Mouse (Mus musculus): ENCODE results near the gene 7530416G11Rik.

- TF ChIP-seq CTCF (IDR thresholded peaks at IDR 0.05; ENCODE audit: low read depth, low read length) (no peak), POLR2A (IDR thresholded peaks at IDR 0.05; ENCODE audit: extremely low read depth, insufficient read depth, low read length) (no peak)
Measured at GRCm38 (mm10) chr15:85538170-85538569, 35.1 kb upstream of the 7530416G11Rik start.

Measured in liver, adult 2 months (tissue).